Mouse (Mus musculus) left cerebral cortex, postnatal 14 days (tissue): ENCODE measurements around the gene Csrp2. TPM values are rescaled to one million over a fixed set of nuclear protein-coding genes. Genes with fewer than 3 reads are reported as not detected.

Experiments
- DNase-seq, 2 experiments: peaks; one replicate each; pipeline ENCODE4 v3.0.0; 2021 to 2022; ENCODE audit warnings: low spot score in 2 of 2, mixed read lengths in 1 of 2
- intact Hi-C: fragments of 180-260 bp; cut with DNase I; formaldehyde crosslinking; loops from one replicate; pipeline ENCODE4 v1.15.1; 2025
- long read RNA-seq, 2 experiments: library from polyadenylated mRNA; stranded (forward); transcript quantifications; one replicate each; pipeline ENCODE4 v2.0.0; 2021
- total RNA-seq, 2 experiments: library from RNA; stranded (reverse); gene quantifications; 2 replicates each; pipeline ENCODE4 v1.2.3; 2021

Csrp2 gene
- total RNA-seq: 10 to 100 TPM; 26.3 to 30.3 TPM
- long read RNA-seq, experiment 1, transcript Csrp2-201 (6 exons, 1,384 nt): major isoform, 10 of 11 reads
- long read RNA-seq, experiment 1, partial matches to known transcripts: 0 of 11 reads
- long read RNA-seq, experiment 1, other reads (novel, unspliced or antisense): 1 of 11 reads
- long read RNA-seq, experiment 2, partial matches to known transcripts: 0 of 4 reads
- long read RNA-seq, experiment 2, other reads (novel, unspliced or antisense): 0 of 4 reads

- intact Hi-C loops: no loop called here
- peak; percentile 58 to 72 for DNase-seq
Measured at GRCm38 (mm10) chr10:110919531-110920343, at the start of gene Csrp2. Gene Csrp2, plus strand, starts transcription at chr10:110919789.

GRCm38 (mm10) chr10:110874853-110875252 is 44.7 kb upstream of the Csrp2 start:
- intact Hi-C loops: no loop called here
- peak in 1 of 2 experiments; percentile 34 for DNase-seq

- intact Hi-C loops: no loop called here
- DNase-seq: no peak
Measured at GRCm38 (mm10) chr10:110876956-110877355, 42.6 kb upstream of the Csrp2 start.

GRCm38 (mm10) chr10:110877851-110878250 is 41.7 kb upstream of the Csrp2 start:
- intact Hi-C loops: no loop called here
- DNase-seq: no peak

GRCm38 (mm10) chr10:110878641-110879040 is 40.9 kb upstream of the Csrp2 start:
- intact Hi-C loops: no loop called here
- no peak for DNase-seq

GRCm38 (mm10) chr10:110879426-110880066 is 40.0 kb upstream of the Csrp2 start:
- DNase-seq: no peak
- intact Hi-C loops: no loop called here

- DNase-seq: no peak
- intact Hi-C loops: no loop called here
Measured at GRCm38 (mm10) chr10:110881346-110881745, 38.2 kb upstream of the Csrp2 start.

GRCm38 (mm10) chr10:110882701-110883100 is 36.9 kb upstream of the Csrp2 start:
- DNase-seq: no peak
- intact Hi-C loops: no loop called here

- no peak for DNase-seq
- intact Hi-C loops: no loop called here
Measured at GRCm38 (mm10) chr10:110890656-110891272, 28.8 kb upstream of the Csrp2 start.

GRCm38 (mm10) chr10:110899744-110900501 is 19.7 kb upstream of the Csrp2 start:
- no peak for DNase-seq
- intact Hi-C loops: no loop called here

- intact Hi-C loops: no loop called here
- DNase-seq: no peak
Measured at GRCm38 (mm10) chr10:110903862-110904261, 15.7 kb upstream of the Csrp2 start.

- no peak for DNase-seq
- intact Hi-C loops: no loop called here
Measured at GRCm38 (mm10) chr10:110916666-110917344, 2.8 kb upstream of the Csrp2 start.

- intact Hi-C loops: no loop called here
Measured at GRCm38 (mm10) chr10:110917521-110917920, 2.1 kb upstream of the Csrp2 start.

GRCm38 (mm10) chr10:110918414-110919391 is 886 bp upstream of the Csrp2 start:
- intact Hi-C loops: no loop called here
- DNase-seq: no peak

More at GRCm38 (mm10) chr10:110917521-110917920, 2.1 kb upstream of the Csrp2 start:
- DNase-seq: no peak

GRCm38 (mm10) chr10:110920368-110920950 is 870 bp downstream of the Csrp2 start:
- intact Hi-C loops: no loop called here
- DNase-seq: no peak

GRCm38 (mm10) chr10:110921890-110922289 is 2.3 kb downstream of the Csrp2 start:
- intact Hi-C loops: no loop called here

GRCm38 (mm10) chr10:110922612-110923011 is 3.0 kb downstream of the Csrp2 start:
- no peak for DNase-seq
- intact Hi-C loops: no loop called here

More at GRCm38 (mm10) chr10:110921890-110922289, 2.3 kb downstream of the Csrp2 start:
- no peak for DNase-seq
